ENCODE assay signal across 29 mouse cellular contexts in genomic region chr3:69055871-69056270, GRCm38 (mm10). TPM values are rescaled to one million over a fixed set of nuclear protein-coding genes. Genes with fewer than 3 reads are reported as not detected.
DNase-seq lines count a peak whose midpoint lies in the region; ATAC-seq and TF ChIP-seq lines count a peak whose summit lies in the region.
"Had no signal": no experiment of that assay in that cellular context is flagged by ENCODE, and none has a peak within 500 bp of the region (broad histone marks: within the 10 kb centered on the region; RNA-seq: fewer than 3 reads in every experiment).

No protein-coding gene starts in this region.

- H3K4me1 ChIP-seq in erythroblast, embryonic 14.5 days (ENCODE audit: control insufficient read depth): peaks cover 91% of the 10 kb centered on the region
- H3K4me1 ChIP-seq in liver, embryonic 11.5 days (replicated peaks; ENCODE audit: control insufficient read depth, insufficient read depth, low read length): peaks cover 24% of the 10 kb centered on the region
- peaks cover 37 to 48% of the 10 kb centered on the region in 2 experiments for H3K4me1 ChIP-seq in liver, embryonic 14.5 days (replicated peaks; ENCODE audit: control insufficient read depth in 2 of 2, insufficient read depth in 2 of 2, low read length in 1 of 2)
- H3K4me1 ChIP-seq in liver, postnatal 0 days (ENCODE audit: insufficient read depth): peaks cover 25% of the 10 kb centered on the region; the same call in 1 of the 2 replicates
- no peaks in the 10 kb centered on the region for H3K4me1 ChIP-seq in neural tube, embryonic 15.5 days
- H3K4me1 ChIP-seq: embryonic facial prominence, embryonic 12.5 days; embryonic facial prominence, embryonic 15.5 days; forebrain, embryonic 10.5 days; heart, embryonic 15.5 days had no signal

- no peak for TF ChIP-seq CTCF in liver, embryonic 14.5 days (IDR thresholded peaks at IDR 0.05; ENCODE audit: low read depth)
- TF ChIP-seq CTCF in liver, postnatal 0 days (IDR thresholded peaks at IDR 0.05; ENCODE audit: low read depth): no peak

- TF ChIP-seq EP300 in liver, embryonic 14.5 days (IDR thresholded peaks at IDR 0.05; ENCODE audit: low read depth): no peak
- no peak for TF ChIP-seq EP300 in liver, postnatal 0 days (IDR thresholded peaks at IDR 0.05; ENCODE audit: low read depth)

- H3K4me2 ChIP-seq in liver, embryonic 11.5 days: no peak overlapping the region
- H3K4me2 ChIP-seq in liver, embryonic 14.5 days (ENCODE audit: low read depth): peak overlapping the region; percentile 76
- peak overlapping the region; percentile 45; the same call in 1 of the 2 replicates for H3K4me2 ChIP-seq in liver, postnatal 0 days (ENCODE audit: low read depth, low read length)
- H3K4me2 ChIP-seq in neural tube, embryonic 15.5 days: no peak overlapping the region
- H3K4me2 ChIP-seq: embryonic facial prominence, embryonic 12.5 days; embryonic facial prominence, embryonic 15.5 days; heart, embryonic 15.5 days; hindbrain, embryonic 14.5 days had no signal

- H3K27ac ChIP-seq in liver, embryonic 11.5 days (ENCODE audit: low read depth, low read length): peak overlapping the region; percentile 88
- peak overlapping the region; percentile 97 for H3K27ac ChIP-seq in liver, embryonic 14.5 days
- H3K27ac ChIP-seq in liver, postnatal 0 days (ENCODE audit: low read depth): peak overlapping the region; percentile 97
- H3K27ac ChIP-seq in neural tube, embryonic 15.5 days (replicated peaks): no peak overlapping the region
- H3K27ac ChIP-seq: embryonic facial prominence, embryonic 12.5 days; embryonic facial prominence, embryonic 15.5 days; gastrocnemius, adult 2 months; heart, embryonic 15.5 days; hindbrain, embryonic 14.5 days; hindbrain, postnatal 0 days had no signal

- H3K4me3 ChIP-seq in erythroblast, embryonic 14.5 days (replicated peaks): peak overlapping the region; percentile 58
- H3K4me3 ChIP-seq in liver, embryonic 11.5 days (ENCODE audit: low read depth, low read length): no peak overlapping the region
- peak overlapping the region in 1 of 2 experiments; percentile 34; a peak in 2 of 4 replicates for H3K4me3 ChIP-seq in liver, embryonic 14.5 days (ENCODE audit: insufficient read depth in 1 of 2, low read depth in 2 of 2, low read length in 2 of 2)
- no peak overlapping the region for H3K4me3 ChIP-seq in liver, postnatal 0 days (ENCODE audit: low read depth, low read length)
- no peak overlapping the region for H3K4me3 ChIP-seq in neural tube, embryonic 15.5 days (replicated peaks)
- H3K4me3 ChIP-seq: embryonic facial prominence, embryonic 12.5 days; embryonic facial prominence, embryonic 15.5 days; forebrain, embryonic 10.5 days; gastrocnemius, adult 2 months; heart, embryonic 15.5 days had no signal

- no peaks in the 10 kb centered on the region for H3K9me3 ChIP-seq in erythroblast, embryonic 14.5 days (ENCODE audit: control insufficient read depth, low read length)
- no peaks in the 10 kb centered on the region for H3K9me3 ChIP-seq in liver, embryonic 11.5 days (ENCODE audit: control insufficient read depth, low read length)
- no peaks in the 10 kb centered on the region for H3K9me3 ChIP-seq in liver, embryonic 14.5 days (ENCODE audit: control insufficient read depth, low read length)
- H3K9me3 ChIP-seq in liver, postnatal 0 days (ENCODE audit: low read length): no peaks in the 10 kb centered on the region
- H3K9me3 ChIP-seq in neural tube, embryonic 15.5 days (replicated peaks): no peaks in the 10 kb centered on the region
- H3K9me3 ChIP-seq: embryonic facial prominence, embryonic 12.5 days; embryonic facial prominence, embryonic 15.5 days; forebrain, embryonic 10.5 days; heart, embryonic 15.5 days had no signal

- no peaks in the 10 kb centered on the region for H3K27me3 ChIP-seq in erythroblast, embryonic 14.5 days (ENCODE audit: control insufficient read depth)
- no peaks in the 10 kb centered on the region for H3K27me3 ChIP-seq in liver, embryonic 11.5 days (replicated peaks; ENCODE audit: control insufficient read depth, insufficient read depth, low read length)
- no peaks in the 10 kb centered on the region for H3K27me3 ChIP-seq in liver, embryonic 14.5 days (ENCODE audit: control insufficient read depth, insufficient read depth, low read length)
- H3K27me3 ChIP-seq in liver, postnatal 0 days (ENCODE audit: insufficient read depth, low read length): no peaks in the 10 kb centered on the region
- no peaks in the 10 kb centered on the region for H3K27me3 ChIP-seq in neural tube, embryonic 15.5 days (replicated peaks)
- H3K27me3 ChIP-seq: embryonic facial prominence, embryonic 12.5 days; embryonic facial prominence, embryonic 15.5 days; heart, embryonic 15.5 days had no signal

- DNase-seq in liver, embryonic 11.5 days (ENCODE audit: low spot score): no peak
- DNase-seq in liver: no peak
- DNase-seq in liver, embryonic 14.5 days (ENCODE audit: low read depth in 3 of 3, low spot score in 3 of 3): no peak
- no peak for DNase-seq in liver, postnatal 0 days
- no peak for DNase-seq in ovary, adult 18-20 months (ENCODE audit: low spot score)
- DNase-seq: adrenal gland, postnatal 10 days; adrenal gland, postnatal 36 days; cerebellum, adult 11 months; cerebellum, adult 2 months; cerebellum, adult 9-11 months; forebrain, postnatal 0 days; gastrocnemius, adult 2 months; gastrocnemius, postnatal 25 days; heart, adult 18-20 months; heart, postnatal 14 days; heart, postnatal 4 days had no signal

- 87% methylated on average over 3 of the region's 3 CpGs for WGBS in liver, embryonic 11.5 days
- 62% methylated on average over 3 of the region's 3 CpGs for WGBS in liver, embryonic 14.5 days (ENCODE audit: insufficient replicate concordance)
- WGBS in liver, postnatal 0 days (ENCODE audit: insufficient replicate concordance): 76% methylated on average over 3 of the region's 3 CpGs
- WGBS in neural tube, embryonic 15.5 days: 90% methylated on average over 3 of the region's 3 CpGs

- H3K36me3 ChIP-seq in erythroblast, embryonic 14.5 days (ENCODE audit: control insufficient read depth): peaks cover 25% of the 10 kb centered on the region
- no peaks in the 10 kb centered on the region for H3K36me3 ChIP-seq in liver, embryonic 11.5 days (ENCODE audit: control insufficient read depth, insufficient read depth, low read length)
- H3K36me3 ChIP-seq in liver, embryonic 14.5 days (replicated peaks; ENCODE audit: control insufficient read depth, insufficient read depth, low read depth): no peaks in the 10 kb centered on the region
- no peaks in the 10 kb centered on the region for H3K36me3 ChIP-seq in liver, postnatal 0 days (replicated peaks; ENCODE audit: insufficient read depth, low read length)
- no peaks in the 10 kb centered on the region for H3K36me3 ChIP-seq in neural tube, embryonic 15.5 days
- H3K36me3 ChIP-seq: embryonic facial prominence, embryonic 12.5 days; embryonic facial prominence, embryonic 15.5 days; forebrain, embryonic 10.5 days; heart, embryonic 15.5 days had no signal

- H3K9ac ChIP-seq in liver, embryonic 11.5 days (ENCODE audit: low read depth, low read length): no peak overlapping the region
- peak overlapping the region; percentile 73 for H3K9ac ChIP-seq in liver, embryonic 14.5 days (replicated peaks)
- 0 out of 2 replicates have a peak overlapping the region, but pooled peaks have one; percentile 28 for H3K9ac ChIP-seq in liver, postnatal 0 days (replicated peaks)
- no peak overlapping the region for H3K9ac ChIP-seq in neural tube, embryonic 15.5 days (replicated peaks)
- H3K9ac ChIP-seq: embryonic facial prominence, embryonic 12.5 days; embryonic facial prominence, embryonic 15.5 days; forebrain, postnatal 0 days; heart, embryonic 15.5 days; hindbrain, embryonic 14.5 days had no signal

- ATAC-seq in erythroblast, adult 5-6 weeks (replicated peaks; ENCODE audit: low FRiP score, poor library complexity, severe bottlenecking): no peak
- ATAC-seq in liver, embryonic 11.5 days (replicated peaks; ENCODE audit: low FRiP score): no peak
- no peak for ATAC-seq in liver, embryonic 14.5 days (ENCODE audit: insufficient read depth)
- ATAC-seq in liver, postnatal 0 days: no peak
- ATAC-seq in neural tube, embryonic 15.5 days (ENCODE audit: low FRiP score): no peak
- ATAC-seq: activated CD4-positive, CD25-positive, alpha-beta regulatory T cell, adult 4 months; CD4-positive, CD25-positive, alpha-beta regulatory T cell, adult 4 months; forebrain, embryonic 14.5 days; forebrain, postnatal 0 days; hindbrain, postnatal 0 days; inflammation-experienced regulatory T-cells, adult 6 months had no signal

RNA-seq across cellular contexts. Expression of gene Trim59, which starts 11.3 kb away (rescaled TPM):
- 3.3 and 9.0 TPM in 2 replicates for polyA plus RNA-seq in erythroblast, embryonic 14.5 days (2012)
- 378 and 394 TPM in 2 replicates for total RNA-seq in erythroblast, adult 5-6 weeks (2015; ENCODE audit: low replicate concordance)
- 264 and 376 TPM in 2 replicates for total RNA-seq in erythroblast, adult 5-6 weeks (2017; ENCODE audit: low replicate concordance)
- 121 and 130 TPM in 2 replicates for polyA plus RNA-seq in liver, embryonic 11.5 days (2014; fragmentation: Nextera tagmentation; extraction: Ambion mirVana)
- 20.1 and 39.0 TPM in 2 replicates for polyA plus RNA-seq in liver, embryonic 14.5 days (2012; rRNA removed)
- 121 and 136 TPM in 2 replicates for polyA plus RNA-seq in liver, embryonic 14.5 days (2014; fragmentation: Nextera tagmentation; extraction: Ambion mirVana)
- polyA plus RNA-seq in liver, postnatal 0 days (2015; fragmentation: Nextera tagmentation; extraction: Ambion mirVana): 47.8 and 53.8 TPM in 2 replicates
- polyA plus RNA-seq in neural tube, embryonic 15.5 days (2015; fragmentation: Nextera tagmentation; extraction: Ambion mirVana): 25.3 and 43.6 TPM in 2 replicates

RNA-seq across cellular contexts. Expression of gene Smc4, which starts 51.3 kb away (rescaled TPM):
- polyA plus RNA-seq in erythroblast, embryonic 14.5 days (2012): 17.0 and 17.3 TPM in 2 replicates
- 162 and 171 TPM in 2 replicates for total RNA-seq in erythroblast, adult 5-6 weeks (2015; ENCODE audit: low replicate concordance)
- total RNA-seq in erythroblast, adult 5-6 weeks (2017; ENCODE audit: low replicate concordance): 317 and 358 TPM in 2 replicates
- 200 and 213 TPM in 2 replicates for polyA plus RNA-seq in liver, embryonic 11.5 days (2014; fragmentation: Nextera tagmentation; extraction: Ambion mirVana)
- polyA plus RNA-seq in liver, embryonic 14.5 days (2012; rRNA removed): 18.6 and 50.6 TPM in 2 replicates
- polyA plus RNA-seq in liver, embryonic 14.5 days (2014; fragmentation: Nextera tagmentation; extraction: Ambion mirVana): 124 and 143 TPM in 2 replicates
- 86.5 and 88.3 TPM in 2 replicates for polyA plus RNA-seq in liver, postnatal 0 days (2015; fragmentation: Nextera tagmentation; extraction: Ambion mirVana)
- 28.3 and 72.3 TPM in 2 replicates for polyA plus RNA-seq in neural tube, embryonic 15.5 days (2015; fragmentation: Nextera tagmentation; extraction: Ambion mirVana)

RNA-seq across cellular contexts. Expression of gene Ift80, which starts 51.5 kb away (rescaled TPM):
- polyA plus RNA-seq in erythroblast, embryonic 14.5 days (2012): 0.20 and 0.41 TPM in 2 replicates
- 45.6 and 50.7 TPM in 2 replicates for total RNA-seq in erythroblast, adult 5-6 weeks (2015; ENCODE audit: low replicate concordance)
- 73.9 and 79.5 TPM in 2 replicates for total RNA-seq in erythroblast, adult 5-6 weeks (2017; ENCODE audit: low replicate concordance)
- 10.0 and 10.9 TPM in 2 replicates for polyA plus RNA-seq in liver, embryonic 11.5 days (2014; fragmentation: Nextera tagmentation; extraction: Ambion mirVana)
- 7.8 and 9.7 TPM in 2 replicates for polyA plus RNA-seq in liver, embryonic 14.5 days (2012; rRNA removed)
- 6.2 and 6.4 TPM in 2 replicates for polyA plus RNA-seq in liver, embryonic 14.5 days (2014; fragmentation: Nextera tagmentation; extraction: Ambion mirVana)
- 2.8 and 3.2 TPM in 2 replicates for polyA plus RNA-seq in liver, postnatal 0 days (2015; fragmentation: Nextera tagmentation; extraction: Ambion mirVana)
- polyA plus RNA-seq in neural tube, embryonic 15.5 days (2015; fragmentation: Nextera tagmentation; extraction: Ambion mirVana): 7.3 and 11.0 TPM in 2 replicates

Comparison
In these comparisons a context has a peak if more than half of its experiments do, and no peak if none do; other contexts are left out.
1. H3K4me2 ChIP-seq: peak in liver, embryonic 14.5 days (single experiment) and liver, postnatal 0 days (single experiment); none in liver, embryonic 11.5 days (single experiment) and neural tube, embryonic 15.5 days (single experiment).
2. H3K9ac ChIP-seq: peak in liver, embryonic 14.5 days (single experiment) and liver, postnatal 0 days (single experiment); none in liver, embryonic 11.5 days (single experiment) and neural tube, embryonic 15.5 days (single experiment).